Mouse (Mus musculus): ENCODE results near the gene Zfyve21. TPM values are rescaled to one million over a fixed set of nuclear protein-coding genes. Genes with fewer than 3 reads are reported as not detected.
A peak's percentile ranks its signal among the peaks of the same experiment; 100 is the strongest.

The Zfyve21 gene
- polyA plus RNA-seq, 1 experiment from 2014 or later = 119 TPM

DNA sequence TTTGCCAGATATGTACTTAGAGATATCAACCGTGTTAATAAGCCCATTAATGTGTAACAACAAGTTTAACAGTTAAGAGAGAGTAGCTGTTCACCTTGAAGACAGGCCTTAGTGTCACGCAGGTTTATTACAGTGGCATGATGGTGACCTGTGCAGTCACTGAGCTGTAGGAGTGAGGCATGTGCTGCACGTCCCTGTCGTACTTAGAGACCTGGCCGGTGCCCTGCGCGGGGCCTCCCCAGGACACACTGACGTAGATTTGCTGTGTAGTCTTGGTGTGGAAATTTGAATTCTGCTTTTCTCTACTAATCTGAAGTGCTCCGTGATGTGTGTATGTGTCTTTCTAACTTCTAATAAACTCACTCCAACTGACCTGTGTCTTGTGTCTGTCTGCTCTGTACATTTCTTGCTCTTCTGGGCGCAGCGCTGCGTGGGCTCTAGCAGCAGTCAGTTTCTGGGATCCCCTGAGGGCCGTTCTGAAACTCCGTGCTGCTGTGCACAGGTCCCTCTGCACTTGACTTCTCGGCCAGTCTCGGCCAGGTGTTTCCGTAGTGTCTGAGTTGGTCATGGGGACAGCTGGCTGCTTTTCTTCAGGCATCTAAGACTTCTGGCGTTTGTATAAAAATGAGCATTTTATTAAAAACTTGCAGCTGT is 19.3 kb upstream of the Zfyve21 start:
- Histone ChIP-seq H3K27ac (replicated peaks; ENCODE audit: low read depth, low read length) (no peak overlapping the region), H3K4me1 (ENCODE audit: control insufficient read depth, insufficient read depth, low read length) (no peaks in the 10 kb centered on the region), H3K4me2 (ENCODE audit: low read depth, low read length) (no peak overlapping the region), H3K27me3 (replicated peaks; ENCODE audit: control insufficient read depth, insufficient read depth, low read length) (no peaks in the 10 kb centered on the region), H3K9ac (ENCODE audit: low read depth, low read length) (no peak overlapping the region), H3K36me3 (ENCODE audit: control insufficient read depth, insufficient read depth, low read length) (peaks cover 96% of the 10 kb centered on the region), H3K9me3 (ENCODE audit: control insufficient read depth, low read length) (no peaks in the 10 kb centered on the region), H3K4me3 (ENCODE audit: low read depth, low read length) (no peak overlapping the region)
- ATAC-seq (ENCODE audit: low read depth) (no peak), DNase-seq (ENCODE audit: low spot score) (no peak)
- 90% methylated on average over 18 of the region's 18 CpGs for WGBS

DNA sequence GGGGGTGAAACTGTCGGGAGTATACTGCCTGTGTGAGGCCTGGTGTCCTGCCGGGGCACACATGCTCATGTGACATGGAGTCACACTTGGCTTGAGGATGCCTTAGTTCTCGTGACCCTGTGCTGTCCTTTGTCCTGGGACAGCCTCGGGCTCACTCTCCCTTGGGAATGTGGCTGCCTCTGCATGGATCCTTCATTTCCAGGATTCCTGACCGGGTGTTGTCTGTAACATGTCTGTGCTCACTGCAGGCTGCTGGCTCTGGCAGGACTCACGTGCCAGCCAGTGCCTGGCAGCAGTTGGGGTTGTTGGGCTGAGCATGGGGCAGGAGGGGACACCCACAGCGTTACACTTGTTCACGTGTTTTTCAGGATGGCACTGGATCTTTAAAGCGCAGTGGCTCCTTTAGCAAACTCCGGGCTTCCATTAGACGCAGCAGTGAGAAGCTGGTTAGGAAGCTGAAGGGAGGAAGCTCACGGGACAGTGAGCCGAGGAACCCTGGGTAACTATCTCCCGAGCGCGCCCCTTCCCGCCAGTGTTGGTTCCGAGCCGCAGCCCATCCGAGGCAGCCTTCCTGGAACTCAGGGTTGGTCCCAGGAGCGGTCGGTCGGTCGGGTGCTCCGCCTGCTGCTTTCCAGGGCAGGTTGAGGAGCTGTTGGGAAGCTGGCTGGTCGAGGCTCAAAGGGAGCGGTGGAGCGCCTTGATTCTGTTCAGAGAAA is 18.6 kb upstream of the Zfyve21 start:
- Histone ChIP-seq H3K9ac (ENCODE audit: low read depth, low read length) (no peak overlapping the region), H3K4me1 (ENCODE audit: control insufficient read depth, insufficient read depth, low read length) (no peaks in the 10 kb centered on the region), H3K4me2 (ENCODE audit: low read depth, low read length) (no peak overlapping the region), H3K9me3 (ENCODE audit: control insufficient read depth, low read length) (no peaks in the 10 kb centered on the region), H3K36me3 (ENCODE audit: control insufficient read depth, insufficient read depth, low read length) (peaks cover 94% of the 10 kb centered on the region), H3K27me3 (replicated peaks; ENCODE audit: control insufficient read depth, insufficient read depth, low read length) (no peaks in the 10 kb centered on the region), H3K27ac (replicated peaks; ENCODE audit: low read depth, low read length) (no peak overlapping the region), H3K4me3 (ENCODE audit: low read depth, low read length) (no peak overlapping the region)
- WGBS = 91% methylated on average over 28 of the region's 28 CpGs
- no peak for DNase-seq (ENCODE audit: low spot score)
- no peak for ATAC-seq (ENCODE audit: low read depth)

DNA sequence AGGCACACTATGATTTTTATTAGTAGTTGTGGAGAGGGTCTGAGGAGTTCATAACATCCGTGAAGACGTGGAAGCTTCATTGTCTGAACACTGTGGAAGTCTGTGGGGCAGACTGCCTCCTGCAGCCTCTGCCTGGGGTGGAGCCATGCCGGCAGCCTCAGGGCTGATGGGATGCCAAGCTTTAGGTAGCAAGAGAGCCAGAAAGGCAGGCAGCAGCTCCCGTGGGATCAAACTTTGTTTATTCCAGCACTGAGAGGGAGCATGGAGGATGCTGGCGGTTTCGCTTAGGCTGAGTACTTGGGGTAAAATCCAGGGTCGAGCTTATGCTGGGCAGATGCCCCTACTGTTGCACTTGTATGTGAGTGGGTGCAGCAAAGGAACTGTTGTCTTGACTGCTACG is 16.7 kb upstream of the Zfyve21 start:
- H3K4me1 ChIP-seq (ENCODE audit: control insufficient read depth, insufficient read depth, low read length) = no peaks in the 10 kb centered on the region
- no peak overlapping the region for H3K4me2 ChIP-seq (ENCODE audit: low read depth, low read length)
- ATAC-seq (ENCODE audit: low read depth) = no peak
- H3K4me3 ChIP-seq (ENCODE audit: low read depth, low read length) = no peak overlapping the region
- no peak for DNase-seq (ENCODE audit: low spot score)
- H3K36me3 ChIP-seq (ENCODE audit: control insufficient read depth, insufficient read depth, low read length) = peaks cover 94% of the 10 kb centered on the region
- H3K27ac ChIP-seq (replicated peaks; ENCODE audit: low read depth, low read length) = no peak overlapping the region
- H3K9ac ChIP-seq (ENCODE audit: low read depth, low read length) = no peak overlapping the region
- 76% methylated on average over 8 of the region's 8 CpGs for WGBS
- H3K27me3 ChIP-seq (replicated peaks; ENCODE audit: control insufficient read depth, insufficient read depth, low read length) = no peaks in the 10 kb centered on the region
- no peaks in the 10 kb centered on the region for H3K9me3 ChIP-seq (ENCODE audit: control insufficient read depth, low read length)

DNA sequence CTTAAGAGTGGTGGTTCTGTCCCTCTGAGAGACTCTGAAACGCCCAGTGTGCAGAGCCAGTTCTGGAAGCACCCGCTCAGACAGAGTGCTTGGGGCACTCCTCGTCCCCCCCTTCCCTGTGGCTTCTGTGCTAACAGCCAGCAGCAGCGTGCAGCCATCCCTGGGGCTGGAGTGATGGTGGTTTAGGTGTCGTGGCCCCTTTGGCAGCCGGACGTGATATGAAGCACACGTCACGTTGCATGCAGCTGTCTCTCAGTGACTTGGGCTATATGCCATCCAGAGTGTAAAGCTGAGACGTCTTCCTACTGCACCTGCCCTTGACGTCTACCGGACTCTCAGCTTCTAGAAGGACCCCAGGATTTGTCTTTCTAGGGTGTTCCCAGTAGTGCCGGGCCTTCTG is 15.5 kb upstream of the Zfyve21 start:
- Histone ChIP-seq H3K9ac (ENCODE audit: low read depth, low read length) (no peak overlapping the region), H3K4me1 (ENCODE audit: control insufficient read depth, insufficient read depth, low read length) (no peaks in the 10 kb centered on the region), H3K27me3 (replicated peaks; ENCODE audit: control insufficient read depth, insufficient read depth, low read length) (no peaks in the 10 kb centered on the region), H3K9me3 (ENCODE audit: control insufficient read depth, low read length) (no peaks in the 10 kb centered on the region), H3K4me3 (ENCODE audit: low read depth, low read length) (no peak overlapping the region), H3K36me3 (ENCODE audit: control insufficient read depth, insufficient read depth, low read length) (peaks cover 93% of the 10 kb centered on the region), H3K27ac (replicated peaks; ENCODE audit: low read depth, low read length) (no peak overlapping the region), H3K4me2 (ENCODE audit: low read depth, low read length) (no peak overlapping the region)
- ATAC-seq (ENCODE audit: low read depth) (no peak), DNase-seq (ENCODE audit: low spot score) (no peak)
- WGBS = 85% methylated on average over 13 of the region's 13 CpGs

DNA sequence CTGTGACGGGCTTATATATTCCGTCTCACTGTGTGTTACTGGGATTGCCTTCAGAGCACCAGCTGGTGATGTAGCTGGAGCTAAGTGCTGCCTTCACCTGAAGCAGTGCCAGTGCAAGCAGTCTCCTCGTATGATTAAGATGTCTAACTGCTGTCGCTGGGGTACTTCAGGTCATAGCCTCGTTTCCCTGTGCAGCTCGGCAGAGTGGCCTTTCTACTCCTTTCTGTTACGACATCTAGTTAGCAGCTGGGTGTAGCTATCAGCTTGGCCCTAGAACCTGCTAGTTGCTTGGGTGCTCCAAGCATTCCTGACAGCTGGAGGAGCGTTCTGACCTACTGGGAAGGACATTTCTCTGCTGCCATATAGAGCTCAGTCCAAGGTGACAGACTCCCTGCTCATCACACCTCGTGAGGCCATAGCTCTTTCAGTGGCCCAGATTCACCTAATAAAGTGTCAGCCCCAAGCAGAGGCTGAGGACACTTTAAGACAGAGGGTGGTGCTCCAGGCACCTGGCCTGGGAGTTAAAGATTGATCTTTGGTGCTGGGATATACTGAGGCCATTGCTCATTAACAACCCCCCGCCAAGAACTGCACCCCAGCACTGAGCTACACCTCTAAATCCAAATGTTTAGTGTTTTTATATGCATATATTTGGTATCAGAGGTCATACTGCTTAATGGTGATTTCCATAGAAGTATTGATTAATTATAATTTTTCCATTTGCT is 13.3 kb upstream of the Zfyve21 start:
- no peak for DNase-seq (ENCODE audit: low spot score)
- Histone ChIP-seq H3K27me3 (replicated peaks; ENCODE audit: control insufficient read depth, insufficient read depth, low read length) (no peaks in the 10 kb centered on the region), H3K27ac (replicated peaks; ENCODE audit: low read depth, low read length) (no peak overlapping the region), H3K4me2 (ENCODE audit: low read depth, low read length) (no peak overlapping the region), H3K4me3 (ENCODE audit: low read depth, low read length) (no peak overlapping the region), H3K4me1 (ENCODE audit: control insufficient read depth, insufficient read depth, low read length) (no peaks in the 10 kb centered on the region), H3K36me3 (ENCODE audit: control insufficient read depth, insufficient read depth, low read length) (peaks cover 93% of the 10 kb centered on the region), H3K9ac (ENCODE audit: low read depth, low read length) (no peak overlapping the region), H3K9me3 (ENCODE audit: control insufficient read depth, low read length) (no peaks in the 10 kb centered on the region)
- ATAC-seq (ENCODE audit: low read depth) = no peak
- 87% methylated on average over 10 of the region's 10 CpGs for WGBS

DNA sequence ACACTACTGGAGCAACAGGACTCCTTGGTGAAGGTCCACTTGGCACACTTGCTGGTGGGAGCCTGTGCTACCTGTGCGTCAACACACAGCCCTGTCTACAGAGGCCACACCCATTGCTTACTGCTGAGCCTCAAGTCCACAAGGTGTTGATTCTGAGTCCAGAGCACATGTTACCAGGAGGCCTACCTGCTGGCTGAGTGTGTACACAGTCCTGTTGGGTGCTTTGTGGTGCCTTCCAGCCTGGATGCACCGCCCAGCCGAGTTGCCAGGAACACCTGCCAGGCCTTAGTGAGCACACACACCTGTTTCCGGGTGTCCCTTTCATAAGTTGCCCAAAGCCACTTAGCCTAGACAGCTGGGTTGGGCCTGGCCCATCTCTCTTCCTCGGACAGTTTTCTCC is 10.4 kb upstream of the Zfyve21 start:
- no peaks in the 10 kb centered on the region for H3K27me3 ChIP-seq (replicated peaks; ENCODE audit: control insufficient read depth, insufficient read depth, low read length)
- H3K4me1 ChIP-seq (ENCODE audit: control insufficient read depth, insufficient read depth, low read length) = no peaks in the 10 kb centered on the region
- no peaks in the 10 kb centered on the region for H3K9me3 ChIP-seq (ENCODE audit: control insufficient read depth, low read length)
- H3K4me2 ChIP-seq (ENCODE audit: low read depth, low read length) = no peak overlapping the region
- ATAC-seq (ENCODE audit: low read depth) (no peak), DNase-seq (ENCODE audit: low spot score) (no peak)
- H3K4me3 ChIP-seq (ENCODE audit: low read depth, low read length) = no peak overlapping the region
- H3K27ac ChIP-seq (replicated peaks; ENCODE audit: low read depth, low read length) = no peak overlapping the region
- H3K9ac ChIP-seq (ENCODE audit: low read depth, low read length) = no peak overlapping the region
- WGBS = 89% methylated on average over 5 of the region's 5 CpGs
- H3K36me3 ChIP-seq (ENCODE audit: control insufficient read depth, insufficient read depth, low read length) = peaks cover 95% of the 10 kb centered on the region

DNA sequence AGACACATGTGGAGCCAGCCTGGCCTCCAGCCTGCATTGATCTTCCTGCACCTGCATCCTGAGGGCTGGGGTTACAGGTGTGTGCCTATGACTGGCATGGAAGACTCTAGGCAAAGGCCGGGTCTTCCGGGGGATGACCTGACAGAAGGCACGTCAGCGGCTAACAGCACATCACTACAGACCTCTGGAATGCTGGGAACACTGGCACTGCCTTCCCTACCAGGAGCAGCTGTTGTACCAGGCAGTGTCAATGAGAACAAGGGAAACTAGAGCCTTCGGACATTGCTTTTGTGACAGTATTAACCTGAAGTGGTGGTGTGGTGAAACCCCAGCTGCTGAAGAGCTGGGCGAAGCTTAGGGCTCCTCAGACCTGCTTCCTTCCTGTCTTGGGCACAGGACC is 5.2 kb upstream of the Zfyve21 start:
- WGBS = 81% methylated on average over 6 of the region's 6 CpGs
- no peaks in the 10 kb centered on the region for H3K27me3 ChIP-seq (replicated peaks; ENCODE audit: control insufficient read depth, insufficient read depth, low read length)
- peak overlapping the region; percentile 6; the same call in 1 of the 2 replicates for H3K9ac ChIP-seq (ENCODE audit: low read depth, low read length)
- ATAC-seq (ENCODE audit: low read depth) (no peak), DNase-seq (ENCODE audit: low spot score) (no peak)
- H3K4me3 ChIP-seq (ENCODE audit: low read depth, low read length) = no peak overlapping the region
- no peaks in the 10 kb centered on the region for H3K9me3 ChIP-seq (ENCODE audit: control insufficient read depth, low read length)
- peaks cover 56% of the 10 kb centered on the region for H3K36me3 ChIP-seq (ENCODE audit: control insufficient read depth, insufficient read depth, low read length)
- H3K4me1 ChIP-seq (ENCODE audit: control insufficient read depth, insufficient read depth, low read length) = peaks cover 9% of the 10 kb centered on the region
- no peak overlapping the region for H3K27ac ChIP-seq (replicated peaks; ENCODE audit: low read depth, low read length)
- H3K4me2 ChIP-seq (ENCODE audit: low read depth, low read length) = no peak overlapping the region

DNA sequence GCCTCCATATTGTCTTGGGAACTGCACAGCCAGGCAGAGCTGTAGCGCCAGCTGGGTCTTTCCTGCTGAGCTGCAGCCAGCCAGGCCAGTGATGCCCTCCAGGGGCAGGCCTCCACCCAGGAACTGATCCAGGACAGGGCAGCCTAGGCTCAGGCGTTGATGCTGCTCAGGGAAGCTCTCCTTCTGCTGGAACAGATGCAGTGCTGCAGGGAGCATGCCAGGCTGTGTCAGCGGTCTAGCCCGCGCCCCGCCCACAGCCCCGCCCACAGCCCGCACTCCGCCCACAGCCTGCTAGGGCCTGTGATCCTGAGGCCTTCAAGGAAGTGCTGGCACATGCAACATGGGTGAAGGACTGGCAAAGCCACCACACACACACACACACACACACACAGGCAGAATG is 4.2 kb upstream of the Zfyve21 start:
- H3K27me3 ChIP-seq (replicated peaks; ENCODE audit: control insufficient read depth, insufficient read depth, low read length) = no peaks in the 10 kb centered on the region
- peak; percentile 84 for DNase-seq (ENCODE audit: low spot score)
- peak; percentile 48 for ATAC-seq (ENCODE audit: low read depth)
- peaks cover 10% of the 10 kb centered on the region for H3K4me1 ChIP-seq (ENCODE audit: control insufficient read depth, insufficient read depth, low read length)
- peak overlapping the region; percentile 11; the same call in 1 of the 2 replicates for H3K4me2 ChIP-seq (ENCODE audit: low read depth, low read length)
- no peak overlapping the region for H3K4me3 ChIP-seq (ENCODE audit: low read depth, low read length)
- H3K9me3 ChIP-seq (ENCODE audit: control insufficient read depth, low read length) = no peaks in the 10 kb centered on the region
- H3K36me3 ChIP-seq (ENCODE audit: control insufficient read depth, insufficient read depth, low read length) = peaks cover 46% of the 10 kb centered on the region
- WGBS = 5% methylated on average over 7 of the region's 9 CpGs
- H3K9ac ChIP-seq (ENCODE audit: low read depth, low read length) = peak overlapping the region; percentile 35
- H3K27ac ChIP-seq (replicated peaks; ENCODE audit: low read depth, low read length) = peak overlapping the region; percentile 52
